Mouse (Mus musculus): ENCODE results near the gene Tsc2.

DNA sequence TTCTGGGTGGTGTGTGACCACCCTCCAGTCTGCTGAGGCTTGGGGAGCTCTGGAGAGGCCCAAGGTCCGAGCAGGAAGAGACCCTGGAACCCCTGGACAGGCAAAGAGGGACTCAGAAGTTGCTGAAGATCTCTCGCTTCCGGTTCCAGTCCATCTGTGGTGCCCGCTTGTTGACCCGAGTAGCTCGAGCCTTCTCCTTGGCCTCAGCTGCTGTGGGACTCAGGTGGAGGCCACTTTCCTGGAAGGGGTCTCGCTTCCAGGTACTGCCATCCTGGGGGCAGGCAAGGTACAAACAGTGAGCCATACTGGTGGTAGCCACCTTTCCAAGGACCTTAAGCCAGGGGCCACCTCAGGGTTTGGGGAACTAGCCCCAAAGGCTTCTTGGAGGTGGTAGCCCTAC, 7.7 kb upstream of the Tsc2 start:
- TF ChIP-seq POLR2A (IDR thresholded peaks at IDR 0.05; ENCODE audit: insufficient read depth, low read depth, low read length) (no peak), CTCF (IDR thresholded peaks at IDR 0.05) (no peak)
